Mouse (Mus musculus) neural tube, embryonic 13.5 days (tissue): ENCODE data around the gene Tigit. TPM values are rescaled to one million over a fixed set of nuclear protein-coding genes. Genes with fewer than 3 reads are reported as not detected.
A peak's percentile ranks its signal among the peaks of the same experiment; 100 is the strongest.

Source experiments
- ATAC-seq: fragments of 200-750 bp; cut with Nextera tagmentation; 2 replicates; pipeline ENCODE4 v1.8.0; 2017; ENCODE audit warnings: low read depth, mild to moderate bottlenecking, moderate TSS enrichment, moderate library complexity
- H3K27ac ChIP-seq: fragments of 300-500 bp; sonication (generic); replicated peaks from 2 replicates; pipeline ENCODE4 v1.5.1; 2015; ENCODE audit warnings: moderate library complexity, mild to moderate bottlenecking, inconsistent platforms
- H3K27me3 ChIP-seq: fragments of 300-500 bp; sonication (generic); 2 replicates; pipeline ENCODE4 v1.6.1; 2015; ENCODE audit warnings: mild to moderate bottlenecking, inconsistent platforms
- H3K36me3 ChIP-seq: fragments of 300-500 bp; sonication (generic); 2 replicates; pipeline ENCODE4 v1.6.1; 2015; ENCODE audit warnings: mild to moderate bottlenecking, inconsistent platforms
- H3K4me1 ChIP-seq: fragments of 300-500 bp; sonication (generic); replicated peaks from 2 replicates; pipeline ENCODE4 v1.6.1; 2015; ENCODE audit warnings: inconsistent platforms
- H3K4me2 ChIP-seq: fragments of 300-500 bp; sonication (generic); 2 replicates; pipeline ENCODE4 v1.6.1; 2015; ENCODE audit warnings: inconsistent platforms, mild to moderate bottlenecking, moderate library complexity
- H3K4me3 ChIP-seq: fragments of 300-500 bp; sonication (generic); 2 replicates; pipeline ENCODE4 v1.5.1; 2015; ENCODE audit warnings: mild to moderate bottlenecking, inconsistent platforms
- H3K9ac ChIP-seq: fragments of 300-500 bp; sonication (generic); 2 replicates; pipeline ENCODE4 v1.6.1; 2015; ENCODE audit warnings: moderate library complexity, mild to moderate bottlenecking, inconsistent platforms
- H3K9me3 ChIP-seq: fragments of 300-500 bp; sonication (generic); 2 replicates; pipeline ENCODE4 v1.6.1; 2016; ENCODE audit warnings: inconsistent platforms
- WGBS: fragments of 180-500 bp; shearing (Covaris S2); methylation state at CpG from one replicate; pipeline ENCODE4 v1.1.7; 2015; 5-methylcytosine and 5-hydroxymethylcytosine counted together
- polyA plus RNA-seq: library from polyadenylated mRNA; unstranded; fragments of >200 nt; fragmentation: Nextera tagmentation; extraction: Ambion mirVana; gene quantifications from 2 replicates; pipeline ENCODE4 v1.2.1, GENCODE M21; 2015

The Tigit gene
- polyA plus RNA-seq, 1 experiment from 2014 or later = not detected

DNA sequence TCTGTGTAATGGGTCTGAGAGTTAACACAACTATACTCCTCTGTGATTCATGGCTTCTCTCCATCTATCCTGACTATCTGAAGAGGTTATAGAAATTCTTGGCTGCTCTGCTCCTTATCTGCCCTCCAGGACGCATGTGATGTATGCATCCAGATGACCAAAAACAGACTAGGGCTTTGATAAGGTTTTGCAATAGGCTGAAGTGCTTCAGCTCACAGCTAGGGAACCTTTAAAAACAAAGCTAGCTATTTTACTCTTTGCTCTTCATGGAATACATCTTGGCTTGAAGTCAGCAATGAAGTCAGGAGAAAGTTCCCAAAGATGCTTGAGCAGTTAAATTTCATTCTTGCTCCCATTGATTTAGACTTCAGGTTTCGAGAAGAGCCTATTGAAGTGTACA is 32.2 kb downstream of the Tigit start:
- H3K27ac ChIP-seq = no peak overlapping the region
- H3K4me1 ChIP-seq = no peaks in the 10 kb centered on the region
- ATAC-seq = no peak
- no peak overlapping the region for H3K4me2 ChIP-seq
- H3K27me3 ChIP-seq = no peaks in the 10 kb centered on the region
- peaks cover 60% of the 10 kb centered on the region for H3K36me3 ChIP-seq
- H3K9ac ChIP-seq = no peak overlapping the region
- H3K9me3 ChIP-seq = no peaks in the 10 kb centered on the region
- 68% methylated on average over 2 of the region's 2 CpGs for WGBS
- H3K4me3 ChIP-seq = no peak overlapping the region

DNA sequence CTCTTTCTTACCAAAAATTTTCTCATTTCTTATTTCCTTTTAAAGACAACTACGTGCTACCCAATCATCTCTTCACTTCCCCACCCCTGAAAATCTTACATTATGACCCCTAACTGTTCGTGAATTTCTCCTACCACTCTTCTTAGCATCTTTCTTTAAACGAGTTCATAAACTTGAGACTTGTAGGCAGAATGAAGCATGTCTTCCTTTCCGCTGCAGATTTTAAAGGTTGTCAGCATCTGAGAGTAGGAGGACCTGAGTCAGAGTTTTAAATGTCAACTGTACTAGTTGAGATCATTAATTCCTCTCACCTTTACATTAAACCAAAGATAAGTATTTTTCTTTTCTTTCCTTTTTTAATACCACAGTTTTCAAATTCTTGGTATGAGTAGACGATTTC is 35.3 kb downstream of the Tigit start:
- Histone ChIP-seq H3K9ac (no peak overlapping the region), H3K4me3 (no peak overlapping the region), H3K36me3 (peaks cover 54% of the 10 kb centered on the region), H3K4me2 (no peak overlapping the region), H3K27ac (no peak overlapping the region), H3K4me1 (peaks cover 8% of the 10 kb centered on the region), H3K9me3 (no peaks in the 10 kb centered on the region), H3K27me3 (no peaks in the 10 kb centered on the region)
- ATAC-seq = no peak
- 92% methylated on average over 5 of the region's 5 CpGs for WGBS

DNA sequence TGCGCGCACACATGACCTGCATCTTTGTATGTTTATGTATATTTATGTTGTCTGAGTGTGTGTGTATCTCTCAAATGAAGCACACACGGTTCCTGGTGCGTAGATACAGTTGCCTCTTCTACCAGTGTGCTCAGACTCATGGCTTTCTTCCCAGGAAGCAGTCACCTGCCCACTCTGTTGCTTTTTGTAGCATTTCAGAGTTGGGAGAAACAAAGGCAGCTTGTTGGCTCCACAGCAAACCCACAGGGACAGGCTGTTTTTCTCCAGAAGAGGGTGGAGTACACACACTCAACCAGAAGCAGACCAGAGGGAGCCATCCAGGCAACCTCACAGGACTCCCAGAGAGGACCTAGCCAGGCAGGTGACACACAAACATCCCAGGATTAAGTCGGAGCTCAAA is 38.0 kb downstream of the Tigit start:
- no peak for ATAC-seq
- no peak overlapping the region for H3K4me2 ChIP-seq

DNA sequence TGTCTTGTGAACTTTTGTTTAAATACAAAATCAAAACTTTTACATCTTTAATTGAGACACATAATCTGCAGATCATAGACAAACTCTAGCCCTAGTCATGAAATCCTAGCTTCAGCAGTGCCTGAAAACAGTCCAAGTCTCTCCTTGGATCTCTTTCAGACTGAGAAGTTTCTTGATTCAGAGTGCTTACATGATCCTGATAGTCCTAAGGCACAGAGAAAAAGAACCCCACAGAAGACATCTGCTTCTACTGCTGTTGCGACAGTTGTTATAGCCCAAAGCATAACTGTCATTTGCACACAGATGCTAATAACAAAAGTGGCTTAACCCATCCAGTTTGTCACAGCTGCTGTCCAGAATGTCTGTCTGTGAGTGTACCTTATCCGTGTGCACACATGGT is 38.7 kb downstream of the Tigit start:
- no peak overlapping the region for H3K9ac ChIP-seq
- no peaks in the 10 kb centered on the region for H3K27me3 ChIP-seq
- no peak for ATAC-seq
- WGBS = 83% methylated on average over 2 of the region's 2 CpGs
- H3K36me3 ChIP-seq = peaks cover 39% of the 10 kb centered on the region
- peaks cover 23% of the 10 kb centered on the region for H3K4me1 ChIP-seq
- H3K27ac ChIP-seq = no peak overlapping the region
- no peak overlapping the region for H3K4me3 ChIP-seq
- H3K4me2 ChIP-seq = no peak overlapping the region
- H3K9me3 ChIP-seq = no peaks in the 10 kb centered on the region

More for the DNA sequence above, 38.0 kb downstream of the Tigit start:
- Histone ChIP-seq H3K27ac (no peak overlapping the region), H3K4me3 (no peak overlapping the region), H3K9me3 (no peaks in the 10 kb centered on the region), H3K36me3 (peaks cover 39% of the 10 kb centered on the region), H3K4me1 (peaks cover 23% of the 10 kb centered on the region), H3K27me3 (no peaks in the 10 kb centered on the region), H3K9ac (no peak overlapping the region)
- 90% methylated on average over 5 of the region's 5 CpGs for WGBS

DNA sequence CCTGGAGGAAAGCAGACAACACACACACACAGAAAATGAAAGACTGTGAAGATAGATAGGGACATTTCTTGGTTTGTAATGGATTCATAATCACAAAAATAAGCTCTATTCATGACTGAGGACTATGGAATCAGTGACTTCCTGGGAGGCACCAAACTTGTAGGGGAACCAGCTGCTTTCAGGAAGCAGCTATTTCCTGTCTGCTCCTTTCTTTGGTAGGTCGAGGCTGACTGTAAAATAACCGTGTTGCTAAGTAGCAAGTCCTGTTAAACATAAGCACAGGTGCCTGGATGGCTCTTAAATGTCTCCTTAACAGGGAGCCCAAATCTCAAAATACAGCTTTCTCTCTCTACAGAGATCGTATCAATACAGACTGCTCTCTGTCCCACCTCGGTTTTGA is 39.1 kb downstream of the Tigit start:
- H3K9ac ChIP-seq = no peak overlapping the region
- no peak overlapping the region for H3K4me3 ChIP-seq
- H3K9me3 ChIP-seq = no peaks in the 10 kb centered on the region
- peaks cover 36% of the 10 kb centered on the region for H3K36me3 ChIP-seq
- H3K27me3 ChIP-seq = no peaks in the 10 kb centered on the region
- peaks cover 26% of the 10 kb centered on the region for H3K4me1 ChIP-seq
- WGBS = 82% methylated on average over 4 of the region's 4 CpGs
- ATAC-seq = no peak
- no peak overlapping the region for H3K4me2 ChIP-seq
- H3K27ac ChIP-seq = no peak overlapping the region

DNA sequence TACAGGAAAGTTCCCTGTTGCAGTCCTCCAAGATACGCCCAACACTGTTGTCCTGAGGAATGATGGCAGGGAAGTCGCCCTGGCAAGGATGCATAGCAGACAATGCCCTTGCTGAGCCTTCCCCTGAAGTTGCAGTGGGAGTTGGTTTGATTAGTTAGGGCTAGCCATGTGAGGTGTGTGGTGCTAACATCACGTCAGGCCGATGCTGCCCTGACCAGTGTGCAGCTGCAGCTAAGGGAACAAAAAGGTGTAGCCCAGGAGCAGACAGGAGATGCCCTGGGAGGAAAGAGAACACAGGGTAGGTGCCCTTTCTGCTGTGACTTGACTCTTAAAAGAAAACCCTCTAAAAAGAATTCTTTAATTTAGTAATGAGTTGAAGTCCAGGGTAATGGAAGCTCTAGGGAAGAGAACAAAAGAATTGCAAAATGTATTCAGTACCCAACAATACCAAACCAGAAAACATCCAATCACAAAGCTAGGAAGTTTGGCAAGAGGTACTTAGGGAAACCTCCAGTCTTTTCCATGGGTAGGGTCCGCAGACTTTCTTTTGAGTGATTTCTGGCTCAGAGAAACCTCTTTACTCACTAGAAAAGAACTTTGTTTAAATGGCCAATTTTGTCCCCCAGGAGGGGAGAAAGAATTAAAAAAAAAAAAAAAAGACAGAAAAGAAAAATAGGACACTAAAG is 40.5 kb downstream of the Tigit start:
- H3K36me3 ChIP-seq = peaks cover 36% of the 10 kb centered on the region
- H3K9ac ChIP-seq = no peak overlapping the region
- no peak overlapping the region for H3K4me3 ChIP-seq
- H3K4me2 ChIP-seq = no peak overlapping the region
- no peaks in the 10 kb centered on the region for H3K9me3 ChIP-seq
- 51% methylated on average over 5 of the region's 5 CpGs for WGBS
- H3K4me1 ChIP-seq = peaks cover 30% of the 10 kb centered on the region
- peak; percentile 56 for ATAC-seq
- H3K27me3 ChIP-seq = no peaks in the 10 kb centered on the region
- H3K27ac ChIP-seq = peak overlapping the region; percentile 59

DNA sequence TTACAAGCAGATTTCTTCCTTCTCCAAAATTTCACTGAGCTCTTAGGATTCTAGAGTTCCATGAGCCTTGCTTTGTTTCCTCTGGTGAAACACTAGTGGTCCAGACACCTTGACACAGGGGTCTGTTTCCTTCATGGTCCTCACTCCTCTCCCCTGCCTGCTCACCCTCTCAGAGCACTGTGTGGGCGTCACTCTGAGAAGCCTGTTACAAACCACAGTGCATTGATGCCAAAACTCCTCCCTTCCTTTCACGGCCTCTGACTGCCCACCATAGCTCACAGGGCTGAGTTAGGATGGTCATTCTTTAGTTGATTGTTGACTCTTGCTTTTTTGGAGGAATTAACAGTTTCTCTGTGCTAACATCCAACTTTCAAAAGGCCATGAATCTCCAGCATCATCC is 43.6 kb downstream of the Tigit start:
- Histone ChIP-seq H3K4me3 (no peak overlapping the region), H3K9me3 (no peaks in the 10 kb centered on the region), H3K4me2 (no peak overlapping the region), H3K27me3 (no peaks in the 10 kb centered on the region), H3K9ac (no peak overlapping the region), H3K27ac (peak overlapping the region; percentile 42; the same call in 1 of the 2 replicates), H3K36me3 (peaks cover 39% of the 10 kb centered on the region), H3K4me1 (peaks cover 35% of the 10 kb centered on the region)
- ATAC-seq = peak; percentile 33; the same call in 1 of the 2 replicates
- WGBS = 17% methylated on average over 2 of the region's 2 CpGs

DNA sequence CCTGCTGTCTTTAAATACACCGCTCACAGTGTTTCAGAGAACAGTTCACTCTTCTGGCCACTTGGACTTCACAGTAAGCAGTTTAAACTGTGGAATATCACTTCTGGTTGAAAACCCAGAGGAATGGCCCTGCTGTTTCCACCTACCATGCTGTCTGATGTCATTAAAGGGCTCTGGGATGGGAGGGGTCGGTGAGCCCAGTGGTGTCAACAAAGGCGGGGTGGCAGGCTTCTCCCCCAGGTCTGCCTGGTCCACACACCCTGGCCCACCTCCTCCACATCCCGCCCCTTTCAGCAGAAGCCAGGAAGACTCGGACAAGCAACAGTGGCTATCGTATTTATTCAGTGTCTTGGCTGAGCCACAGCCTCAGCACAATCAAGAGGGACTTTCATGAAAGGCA is 44.7 kb downstream of the Tigit start:
- H3K36me3 ChIP-seq = peaks cover 37% of the 10 kb centered on the region
- H3K27me3 ChIP-seq = no peaks in the 10 kb centered on the region
- no peak overlapping the region for H3K9ac ChIP-seq
- WGBS = 41% methylated on average over 6 of the region's 6 CpGs
- H3K4me1 ChIP-seq = peaks cover 37% of the 10 kb centered on the region
- no peaks in the 10 kb centered on the region for H3K9me3 ChIP-seq
- no peak overlapping the region for H3K4me2 ChIP-seq
- no peak overlapping the region for H3K27ac ChIP-seq
- ATAC-seq = no peak
- H3K4me3 ChIP-seq = no peak overlapping the region

DNA sequence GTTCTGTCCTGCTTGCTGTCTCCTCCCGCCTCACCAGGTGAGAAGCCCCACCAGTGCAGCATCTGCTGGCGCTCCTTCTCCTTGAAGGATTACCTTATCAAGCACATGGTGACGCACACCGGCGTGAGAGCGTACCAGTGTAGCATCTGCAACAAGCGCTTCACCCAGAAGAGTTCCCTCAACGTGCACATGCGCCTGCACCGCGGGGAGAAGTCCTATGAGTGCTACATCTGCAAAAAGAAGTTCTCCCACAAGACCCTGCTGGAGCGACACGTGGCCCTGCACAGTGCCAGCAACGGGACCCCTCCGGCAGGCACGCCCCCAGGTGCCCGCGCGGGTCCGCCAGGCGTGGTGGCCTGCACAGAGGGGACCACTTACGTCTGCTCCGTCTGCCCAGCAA is 45.7 kb downstream of the Tigit start:
- WGBS = 92% methylated on average over 23 of the region's 23 CpGs
- H3K4me1 ChIP-seq = peaks cover 37% of the 10 kb centered on the region
- no peaks in the 10 kb centered on the region for H3K9me3 ChIP-seq
- H3K4me2 ChIP-seq = no peak overlapping the region
- H3K36me3 ChIP-seq = peaks cover 40% of the 10 kb centered on the region
- H3K9ac ChIP-seq = no peak overlapping the region
- no peak for ATAC-seq
- no peak overlapping the region for H3K4me3 ChIP-seq
- no peaks in the 10 kb centered on the region for H3K27me3 ChIP-seq
- no peak overlapping the region for H3K27ac ChIP-seq

DNA sequence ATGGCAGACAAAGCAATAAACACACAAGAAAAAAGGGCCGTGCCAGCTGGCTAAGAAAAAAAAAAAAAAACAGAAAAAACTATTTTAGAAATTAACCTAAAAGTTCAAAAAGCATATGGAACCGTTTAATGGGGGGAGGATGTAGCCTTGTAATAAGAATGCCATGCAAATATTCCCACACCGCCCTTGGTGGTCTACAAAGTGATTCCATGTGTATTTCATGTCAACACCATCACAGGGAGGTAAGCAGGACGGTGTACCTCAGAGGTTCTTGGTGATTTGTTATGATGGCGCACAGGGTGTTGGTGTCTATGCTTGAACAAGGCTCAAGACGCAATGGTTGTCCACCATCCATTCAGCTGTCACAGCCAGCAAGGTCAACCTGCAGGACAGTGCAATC is 46.6 kb downstream of the Tigit start:
- no peak overlapping the region for H3K27ac ChIP-seq
- no peak overlapping the region for H3K4me2 ChIP-seq
- peaks cover 30% of the 10 kb centered on the region for H3K4me1 ChIP-seq
- H3K27me3 ChIP-seq = no peaks in the 10 kb centered on the region
- no peak overlapping the region for H3K9ac ChIP-seq
- 89% methylated on average over 6 of the region's 6 CpGs for WGBS
- no peaks in the 10 kb centered on the region for H3K9me3 ChIP-seq
- ATAC-seq = no peak
- no peak overlapping the region for H3K4me3 ChIP-seq
- peaks cover 37% of the 10 kb centered on the region for H3K36me3 ChIP-seq

DNA sequence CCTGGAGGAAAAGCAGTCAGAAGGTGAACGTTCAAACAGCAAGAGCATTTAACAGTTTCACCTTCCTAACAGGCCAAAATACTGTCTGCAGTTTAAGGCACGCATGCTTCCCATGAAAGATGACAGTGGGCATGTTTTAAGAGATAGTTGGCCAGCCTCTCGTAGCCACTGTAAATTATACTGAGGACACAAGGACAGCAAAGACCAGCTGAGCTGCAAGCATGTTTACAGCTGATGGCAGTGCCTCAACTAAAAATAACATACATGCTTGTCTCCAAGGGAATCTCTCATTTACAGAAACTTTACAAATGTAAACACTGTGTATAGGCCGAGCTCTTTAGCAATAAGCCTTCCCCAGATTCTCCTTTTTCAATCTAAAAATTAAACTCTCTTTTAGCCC is 47.6 kb downstream of the Tigit start:
- no peak overlapping the region for H3K4me2 ChIP-seq
- no peak overlapping the region for H3K4me3 ChIP-seq
- ATAC-seq = no peak
- peaks cover 45% of the 10 kb centered on the region for H3K36me3 ChIP-seq
- 64% methylated on average over 4 of the region's 4 CpGs for WGBS
- H3K27me3 ChIP-seq = no peaks in the 10 kb centered on the region
- H3K9me3 ChIP-seq = no peaks in the 10 kb centered on the region
- no peak overlapping the region for H3K27ac ChIP-seq
- no peak overlapping the region for H3K9ac ChIP-seq
- H3K4me1 ChIP-seq = peaks cover 27% of the 10 kb centered on the region

DNA sequence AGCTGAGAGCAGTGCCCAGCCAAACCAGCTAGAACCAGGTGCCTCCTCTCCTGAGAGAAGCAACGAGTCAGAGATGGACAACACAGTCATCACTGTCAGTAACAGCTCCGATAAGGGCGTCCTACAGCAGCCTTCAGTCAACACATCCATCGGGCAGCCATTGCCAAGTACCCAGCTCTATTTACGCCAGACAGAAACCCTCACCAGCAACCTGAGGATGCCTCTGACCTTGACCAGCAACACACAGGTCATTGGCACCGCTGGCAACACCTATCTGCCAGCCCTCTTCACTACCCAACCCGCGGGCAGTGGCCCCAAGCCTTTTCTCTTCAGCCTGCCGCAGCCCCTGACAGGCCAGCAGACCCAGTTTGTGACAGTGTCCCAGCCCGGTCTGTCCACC is 53.6 kb downstream of the Tigit start:
- ATAC-seq = no peak
- Histone ChIP-seq H3K27ac (no peak overlapping the region), H3K36me3 (peaks cover 59% of the 10 kb centered on the region), H3K4me1 (peaks cover 14% of the 10 kb centered on the region), H3K27me3 (no peaks in the 10 kb centered on the region), H3K4me2 (no peak overlapping the region), H3K4me3 (no peak overlapping the region), H3K9ac (no peak overlapping the region), H3K9me3 (0 out of 2 replicates have a peak, but pooled peaks cover 3% of the 10 kb centered on the region)
- WGBS = 96% methylated on average over 10 of the region's 10 CpGs

DNA sequence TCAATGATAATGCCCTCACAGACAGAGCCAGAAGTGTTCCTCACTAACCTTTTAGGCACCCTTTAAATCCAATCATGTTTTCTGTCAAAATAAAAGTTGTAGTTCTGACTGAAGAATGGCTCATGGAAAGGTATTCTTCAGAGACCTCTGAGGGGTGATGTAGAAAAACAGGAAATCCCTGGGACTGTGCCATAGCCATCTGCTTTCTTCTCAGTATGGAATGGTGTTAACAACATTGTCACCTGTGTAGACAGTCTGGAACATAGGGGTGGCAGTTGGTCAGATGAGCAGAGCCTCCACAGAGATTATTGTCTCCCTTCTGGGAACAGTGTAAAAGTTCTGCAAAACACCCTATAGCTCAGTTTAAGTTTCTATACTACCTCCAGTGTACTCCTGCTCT is 55.9 kb downstream of the Tigit start:
- H3K9ac ChIP-seq = no peak overlapping the region
- no peak overlapping the region for H3K27ac ChIP-seq
- no peaks in the 10 kb centered on the region for H3K27me3 ChIP-seq
- no peak for ATAC-seq
- no peak overlapping the region for H3K4me3 ChIP-seq
- peaks cover 22% of the 10 kb centered on the region for H3K4me1 ChIP-seq
- no peak overlapping the region for H3K4me2 ChIP-seq
- H3K9me3 ChIP-seq = 0 out of 2 replicates have a peak, but pooled peaks cover 3% of the 10 kb centered on the region
- H3K36me3 ChIP-seq = peaks cover 55% of the 10 kb centered on the region
